Mouse (Mus musculus) kidney, adult 9 months (tissue): ENCODE results near the gene Med23.

ENCODE experiments used
- DNase-seq: peaks from one replicate; pipeline ENCODE4 v3.0.0; 2022

Gene Med23

DNA sequence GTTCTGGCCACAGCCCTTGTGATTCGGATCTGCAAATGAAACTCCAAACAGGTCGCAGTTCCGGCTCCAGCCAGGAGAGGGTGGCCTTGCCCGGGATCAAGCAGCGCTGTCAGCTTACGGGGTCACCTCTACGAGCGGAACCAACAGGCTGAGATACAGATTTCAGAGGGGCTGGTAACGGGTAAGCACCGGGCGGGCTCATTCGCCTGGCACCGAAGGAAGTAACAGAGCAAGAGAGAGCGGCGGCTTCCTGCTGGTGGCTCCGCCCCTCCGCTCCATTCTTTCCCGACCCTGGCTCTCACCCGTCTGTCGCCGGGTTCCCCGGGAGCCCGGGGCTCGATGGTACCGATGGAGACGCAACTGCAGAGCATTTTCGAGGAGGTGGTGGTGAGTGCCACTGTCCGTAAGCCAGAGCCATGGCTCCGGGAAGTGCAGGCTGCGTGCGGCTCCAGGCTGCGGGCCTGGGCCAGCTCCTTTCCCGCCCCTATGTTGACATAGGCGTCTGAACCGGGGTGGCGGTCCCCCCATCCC lies at the start of gene Med23:
Gene Med23 (plus strand): TSS at position 227 of the 531 bp plus-strand sequence.
- peak; percentile 99 for DNase-seq

GRCm38 (mm10) chr10:24821990-24822676 lies 47.7 kb upstream of the Med23 start:
- DNase-seq = no peak

GRCm38 (mm10) chr10:24822842-24823241 lies 46.9 kb upstream of the Med23 start:
- DNase-seq = no peak

- no peak for DNase-seq
These were observed 46.5 kb upstream of the Med23 start for GRCm38 (mm10) chr10:24823265-24823664.

GRCm38 (mm10) chr10:24823697-24824535 lies 45.9 kb upstream of the Med23 start:
- no peak for DNase-seq

- no peak for DNase-seq
These were observed 45.2 kb upstream of the Med23 start for GRCm38 (mm10) chr10:24824621-24825020.

DNA sequence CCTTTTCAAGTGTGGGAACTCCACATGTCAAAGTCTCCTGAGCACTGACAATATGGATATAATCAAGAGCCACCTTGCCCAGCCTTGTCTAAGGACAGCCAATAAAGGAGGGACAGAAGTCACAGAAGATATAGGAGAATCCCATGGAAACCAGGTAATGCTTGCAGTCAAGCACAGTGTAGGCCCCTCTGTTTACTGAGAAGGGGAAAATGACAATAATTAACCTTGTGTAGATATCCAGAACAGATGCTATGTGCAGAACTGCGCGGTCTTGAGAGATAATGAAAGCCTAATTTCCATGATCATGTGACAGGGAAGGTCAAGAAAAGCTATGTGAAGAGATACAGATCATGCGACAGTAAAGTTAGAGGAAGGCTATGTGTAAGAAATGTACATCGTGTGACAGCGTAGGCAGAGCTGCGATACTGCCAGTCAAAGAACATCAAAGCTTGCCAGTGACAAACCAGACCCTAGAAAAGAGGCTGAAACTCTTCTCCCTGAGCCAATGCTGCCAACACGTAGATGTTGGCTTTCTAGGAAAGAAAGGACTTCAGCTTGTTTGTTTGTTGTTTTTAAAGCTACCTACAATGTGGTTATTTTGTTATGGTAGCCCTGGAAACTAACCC lies 44.2 kb upstream of the Med23 start:
- DNase-seq = no peak

DNA sequence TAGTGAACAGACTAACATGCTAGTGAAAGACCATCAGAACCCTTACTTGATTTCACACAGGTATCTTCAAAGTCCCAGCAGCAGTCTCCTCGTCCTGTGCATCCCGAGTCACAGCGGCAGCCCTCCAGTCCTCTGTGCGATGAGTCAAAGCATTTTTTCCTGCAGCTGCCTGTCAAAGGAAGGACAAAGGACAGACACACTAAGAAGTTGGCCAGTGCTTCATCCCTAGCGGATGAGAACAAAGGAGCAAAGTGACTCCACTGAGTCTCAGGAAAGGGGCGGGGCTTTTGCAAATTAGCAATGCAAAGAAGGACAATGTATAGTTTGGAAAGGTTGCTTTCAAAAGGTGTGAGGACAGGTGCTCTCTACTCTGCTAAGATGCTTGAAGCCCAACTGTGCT lies 43.7 kb upstream of the Med23 start:
- no peak for DNase-seq

DNA sequence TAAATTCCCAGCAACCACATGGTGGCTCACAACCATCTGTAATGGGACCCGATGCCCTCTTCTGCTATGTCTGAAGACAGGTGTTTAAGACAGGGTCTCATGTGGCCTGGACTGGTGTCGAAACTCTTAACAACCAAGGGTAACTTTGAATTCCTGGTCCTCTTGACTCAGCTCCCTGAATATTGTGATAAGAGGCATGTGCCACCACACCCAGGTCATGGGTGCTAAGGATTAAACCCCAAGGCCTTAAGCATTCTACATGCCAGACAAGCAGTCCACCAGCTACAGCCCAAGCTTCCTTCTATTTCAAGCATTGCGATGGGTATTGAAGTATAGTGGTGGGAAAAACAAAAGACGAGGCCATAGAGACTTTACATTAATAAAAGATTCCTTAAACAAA lies 41.6 kb upstream of the Med23 start:
- no peak for DNase-seq

DNA sequence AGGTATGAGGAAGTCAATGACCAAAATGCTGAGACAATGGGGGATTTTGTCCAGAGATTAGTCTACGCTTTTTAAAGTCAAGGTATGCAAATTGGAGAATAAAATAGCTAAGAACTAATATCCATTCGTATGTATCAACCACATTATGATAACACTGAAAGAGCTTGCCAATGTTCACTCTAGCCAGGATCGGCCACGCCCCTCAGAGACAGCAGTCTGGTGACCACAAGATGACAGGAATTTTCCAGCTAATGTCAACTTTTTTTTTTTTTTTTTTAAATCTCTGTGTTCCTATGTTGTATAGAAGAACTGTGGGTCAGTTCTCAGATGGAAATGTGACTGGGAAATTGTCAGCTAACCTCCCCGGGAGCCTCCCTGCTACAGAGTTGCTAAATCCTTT lies 39.3 kb upstream of the Med23 start:
- DNase-seq = no peak

- peak; percentile 33 for DNase-seq
These were observed 38.2 kb upstream of the Med23 start for GRCm38 (mm10) chr10:24831377-24832095.

GRCm38 (mm10) chr10:24832306-24832705 lies 37.5 kb upstream of the Med23 start:
- DNase-seq = peak; percentile 74

GRCm38 (mm10) chr10:24834634-24835371 lies 35.0 kb upstream of the Med23 start:
- no peak for DNase-seq

DNA sequence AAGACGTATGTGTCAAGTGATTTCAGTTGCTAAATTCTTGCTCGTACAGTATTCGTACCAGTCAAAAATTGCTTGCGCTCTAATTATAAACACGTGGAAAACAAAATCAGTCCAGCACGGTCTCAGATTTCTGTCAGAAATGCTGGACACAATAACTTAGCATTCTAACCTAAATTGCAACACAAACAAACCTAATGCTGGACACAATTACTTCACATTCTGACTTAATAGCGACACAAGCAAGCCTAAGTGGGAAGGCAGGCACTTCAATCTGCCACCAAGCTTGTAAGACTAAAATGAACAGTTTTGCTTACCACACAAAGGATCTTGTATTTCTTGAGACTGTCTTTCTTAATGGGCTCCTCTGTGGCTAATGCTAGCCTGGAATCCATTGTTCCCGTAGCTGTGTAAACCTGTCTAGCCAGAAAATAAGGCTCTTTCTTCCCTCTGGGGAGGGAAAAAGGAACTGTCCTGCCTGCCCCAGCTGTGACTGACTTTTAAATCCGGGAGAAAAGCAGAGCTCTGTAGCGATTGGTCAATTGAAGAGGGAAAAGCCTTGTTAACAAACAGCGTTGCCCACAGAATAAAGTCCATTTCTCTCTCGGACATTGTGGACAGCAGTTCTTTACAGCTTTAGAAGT lies 34.0 kb upstream of the Med23 start:
- peak; percentile 66 for DNase-seq

DNA sequence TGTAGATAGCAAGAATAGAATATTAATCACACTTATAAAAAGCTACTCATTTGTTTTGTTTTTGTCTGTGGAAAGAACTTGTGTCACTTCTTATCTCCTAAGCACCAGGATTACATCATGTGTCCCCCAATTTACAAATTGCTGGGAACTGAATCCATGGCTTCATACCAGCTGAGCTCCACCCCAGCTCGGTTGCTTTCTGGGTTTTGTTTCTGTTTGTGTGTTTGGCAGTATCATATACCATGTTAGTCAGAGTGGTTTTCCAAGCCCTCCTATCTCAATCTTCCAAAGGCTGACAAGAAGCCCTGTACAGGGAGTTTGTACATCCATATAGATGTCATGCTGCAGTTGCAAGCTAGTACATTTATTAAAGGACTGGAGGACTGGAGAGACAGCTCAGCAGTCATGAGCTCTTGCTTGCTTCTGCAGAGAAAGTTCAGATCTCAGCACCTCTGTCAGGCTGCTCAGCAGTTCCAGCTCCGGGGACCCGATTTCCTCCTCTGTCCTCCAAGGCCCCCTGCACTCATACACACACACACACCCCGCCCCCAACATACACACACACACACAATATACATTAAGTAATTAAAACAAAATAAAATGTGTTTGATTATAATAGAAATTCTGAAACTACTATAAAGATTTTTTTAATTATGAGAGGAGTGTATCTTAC lies 33.3 kb upstream of the Med23 start:
- DNase-seq = no peak

DNA sequence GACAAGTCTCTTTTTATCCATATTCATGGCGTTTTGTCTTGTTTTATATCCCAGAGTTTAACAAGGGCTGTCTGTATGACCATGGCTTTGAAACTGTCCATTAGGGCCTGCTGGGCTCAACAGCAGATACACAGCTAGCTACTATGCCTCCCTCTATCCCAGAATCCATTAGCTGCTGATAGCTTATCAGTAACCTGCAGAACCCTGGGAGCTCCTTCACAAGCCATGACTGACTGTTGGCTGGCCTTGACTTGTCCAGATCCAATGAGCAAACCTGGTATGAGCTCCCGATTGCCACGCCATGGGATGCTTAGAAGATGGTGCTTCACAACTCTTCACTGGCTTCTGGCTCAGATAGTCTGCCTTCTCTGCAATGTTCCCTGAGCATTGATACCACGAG lies 29.0 kb upstream of the Med23 start:
- DNase-seq = no peak

DNA sequence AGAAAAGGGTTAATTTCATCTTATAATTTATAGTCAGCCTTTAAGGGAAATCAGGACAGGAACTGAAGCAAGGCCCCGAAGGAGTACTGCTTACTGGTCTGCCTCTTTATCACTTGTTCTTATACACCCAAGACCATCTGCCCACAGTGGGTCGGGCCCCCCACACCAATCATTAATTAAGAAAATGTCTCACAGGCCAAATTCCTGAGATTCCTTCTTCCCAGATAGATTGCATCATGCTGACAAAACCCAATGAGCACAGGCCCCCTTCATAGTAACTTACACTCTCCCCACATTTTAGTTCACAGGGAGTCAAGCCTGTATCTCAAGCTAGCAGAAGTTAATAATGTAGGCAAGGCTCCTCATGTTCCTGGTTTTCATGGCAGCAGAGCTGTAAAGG lies 27.8 kb upstream of the Med23 start:
- peak; percentile 72 for DNase-seq

- DNase-seq = peak; percentile 62
These were observed 27.1 kb upstream of the Med23 start, which contains the start of gene Enpp3 for GRCm38 (mm10) chr10:24842676-24843075. Gene Enpp3 (minus strand): TSS chr10:24842823.

GRCm38 (mm10) chr10:24863146-24863545 lies 6.6 kb upstream of the Med23 start:
- no peak for DNase-seq

- no peak for DNase-seq
These were observed 5.4 kb upstream of the Med23 start for GRCm38 (mm10) chr10:24864434-24864833.

DNA sequence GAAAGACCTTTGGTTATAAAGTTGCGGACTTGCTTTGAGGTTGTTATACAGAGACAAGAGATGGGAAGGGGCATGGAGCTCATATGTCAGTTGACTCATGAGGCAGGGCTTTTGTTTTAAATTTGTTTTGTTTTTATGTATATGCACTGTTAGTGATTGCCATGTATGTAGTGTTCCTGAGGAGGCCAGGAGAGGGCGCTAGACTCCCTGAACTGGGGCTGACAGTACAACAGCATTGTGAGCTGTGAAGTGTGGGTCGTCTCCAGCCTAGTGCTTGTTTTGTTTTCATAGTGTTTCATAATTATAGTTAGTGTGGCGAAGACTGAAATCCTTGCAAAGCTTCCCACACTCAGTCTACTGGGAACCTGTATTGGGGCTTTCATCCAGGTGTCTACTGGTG lies 3.8 kb downstream of the Med23 start:
- DNase-seq = no peak
